Mouse (Mus musculus) midbrain, embryonic 16.5 days (tissue): ENCODE results near the gene Atg9b. TPM values are rescaled to one million over a fixed set of nuclear protein-coding genes. Genes with fewer than 3 reads are reported as not detected.

Experiments used
- polyA plus RNA-seq: library from polyadenylated mRNA; unstranded; fragments of >200 nt; fragmentation: Nextera tagmentation; extraction: Ambion mirVana; gene quantifications from 2 replicates; pipeline ENCODE4 v1.2.1, GENCODE M21; 2015

The Atg9b gene
- polyA plus RNA-seq, 1 experiment from 2014 or later, result 4.4 TPM

Other genes with a start within 250 kb of the Atg9b start
- 14.3 and 15.2 TPM in 2 replicates for gene Nupl2, start 227.2 kb downstream of the Atg9b start, polyA plus RNA-seq
- 11.4 and 11.7 TPM in 2 replicates for gene Kcnh2, start 40.5 kb downstream of the Atg9b start, polyA plus RNA-seq
- gene Nos3, start 27.3 kb downstream of the Atg9b start, polyA plus RNA-seq, result 8.8 and 9.7 TPM in 2 replicates
- gene Abcb8, start 1.5 kb upstream of the Atg9b start, polyA plus RNA-seq, result 49.2 and 54.9 TPM in 2 replicates
- 0.24 TPM in 1 of 2 replicates, not detected in the other for gene Asic3, start 21.2 kb upstream of the Atg9b start, polyA plus RNA-seq
- gene Cdk5, start 31.4 kb upstream of the Atg9b start, polyA plus RNA-seq, result 130 and 149 TPM in 2 replicates
- gene Slc4a2, start 31.7 kb upstream of the Atg9b start, polyA plus RNA-seq, result 22.2 and 23.7 TPM in 2 replicates
- 93.0 and 96.2 TPM in 2 replicates for gene Fastk, start 53.1 kb upstream of the Atg9b start, polyA plus RNA-seq
- gene Tmub1, start 55.7 kb upstream of the Atg9b start, polyA plus RNA-seq, result 60.1 and 63.2 TPM in 2 replicates
- gene Agap3, start 60.0 kb upstream of the Atg9b start, polyA plus RNA-seq, result 55.6 and 56.9 TPM in 2 replicates
- gene Gbx1, start 135.1 kb upstream of the Atg9b start, polyA plus RNA-seq, result 0.20 and 0.21 TPM in 2 replicates
- 0.15 TPM in 1 of 2 replicates, not detected in the other for gene Asb10, start 148.8 kb upstream of the Atg9b start, polyA plus RNA-seq
- 0.08 TPM in 1 of 2 replicates, not detected in the other for gene 4931409K22Rik, start 164.7 kb upstream of the Atg9b start, polyA plus RNA-seq
- gene Abcf2, start 185.3 kb upstream of the Atg9b start, polyA plus RNA-seq, result 78.0 and 85.0 TPM in 2 replicates
- gene Chpf2, start 194.6 kb upstream of the Atg9b start, polyA plus RNA-seq, result 16.6 and 23.3 TPM in 2 replicates
- 173 and 192 TPM in 2 replicates for gene Smarcd3, start 232.3 kb upstream of the Atg9b start, polyA plus RNA-seq